Mouse (Mus musculus) lung, embryonic 16.5 days (tissue): ENCODE results near the gene Dpp9. TPM values are rescaled to one million over a fixed set of nuclear protein-coding genes. Genes with fewer than 3 reads are reported as not detected.
A peak's percentile ranks its signal among the peaks of the same experiment; 100 is the strongest.
"Not testable (repeated sequence)": the region's sequence is repeated elsewhere in the genome, so short reads cannot be mapped to it uniquely, and the experiment has no call there.

Experiments
- ATAC-seq: fragments of 200-750 bp; cut with Nextera tagmentation; 2 replicates; pipeline ENCODE4 v1.8.0; 2017; ENCODE audit warnings: low read depth, mild to moderate bottlenecking, moderate library complexity
- H3K27ac ChIP-seq: fragments of 300-500 bp; sonication (generic); 2 replicates; pipeline ENCODE4 v1.5.1; 2014; ENCODE audit warnings: mild to moderate bottlenecking, control low read depth, low read length
- H3K27me3 ChIP-seq: fragments of 300-500 bp; sonication (generic); 2 replicates; pipeline ENCODE4 v1.6.1; 2014; ENCODE audit warnings: low read depth, low read length, mixed read lengths; ENCODE audit not compliant: control insufficient read depth, insufficient read depth
- H3K36me3 ChIP-seq: fragments of 300-500 bp; sonication (generic); 2 replicates; pipeline ENCODE4 v1.6.1; 2014; ENCODE audit warnings: low read length; ENCODE audit not compliant: control insufficient read depth, insufficient read depth
- H3K4me1 ChIP-seq: fragments of 300-500 bp; sonication (generic); replicated peaks from 2 replicates; pipeline ENCODE4 v1.6.1; 2014; ENCODE audit warnings: low read length, mixed read lengths; ENCODE audit not compliant: control insufficient read depth, insufficient read depth
- H3K4me2 ChIP-seq: fragments of 300-500 bp; sonication (generic); 2 replicates; pipeline ENCODE4 v1.6.1; 2014; ENCODE audit warnings: low read depth, low read length, control low read depth
- H3K4me3 ChIP-seq: fragments of 300-500 bp; sonication (generic); 2 replicates; pipeline ENCODE4 v1.5.1; 2014; ENCODE audit warnings: mild to moderate bottlenecking, low read length, control low read depth
- H3K9ac ChIP-seq: fragments of 300-500 bp; sonication (generic); 2 replicates; pipeline ENCODE4 v1.6.1; 2014; ENCODE audit warnings: low read length, control low read depth
- H3K9me3 ChIP-seq: fragments of 300-500 bp; sonication (generic); 2 replicates; pipeline ENCODE4 v1.6.1; 2016; ENCODE audit warnings: low read length; ENCODE audit not compliant: control insufficient read depth
- WGBS: fragments of 180-500 bp; shearing (Covaris S2); extraction: QIAGEN DNeasy Blood & Tissue Kit; methylation state at CpG from one replicate; pipeline ENCODE4 v1.1.7; 2014; 5-methylcytosine and 5-hydroxymethylcytosine counted together
- polyA plus RNA-seq: library from polyadenylated mRNA; unstranded; fragments of >200 nt; fragmentation: Nextera tagmentation; extraction: Ambion mirVana; gene quantifications from 2 replicates; pipeline ENCODE4 v1.2.1, GENCODE M21; 2015

Gene Dpp9
- polyA plus RNA-seq, 1 experiment from 2014 or later = 41.4 TPM

- not testable (repeated sequence) for H3K27me3 ChIP-seq, H3K4me2 ChIP-seq, ATAC-seq, H3K9ac ChIP-seq, H3K27ac ChIP-seq, H3K9me3 ChIP-seq, H3K4me3 ChIP-seq
- 91% methylated on average over 19 of the region's 19 CpGs for WGBS
- H3K36me3 ChIP-seq = peaks cover 22% of the 10 kb centered on the region
- H3K4me1 ChIP-seq = peaks cover 28% of the 10 kb centered on the region
These were observed 39.6 kb upstream of the Dpp9 start for GRCm38 (mm10) chr17:56258269-56258668.

- peaks cover 20% of the 10 kb centered on the region for H3K36me3 ChIP-seq
- no peaks in the 10 kb centered on the region for H3K27me3 ChIP-seq
- ATAC-seq = no peak
- H3K4me1 ChIP-seq = peaks cover 28% of the 10 kb centered on the region
- peak overlapping the region; percentile 75 for H3K4me3 ChIP-seq
- 6% methylated on average over 55 of the region's 58 CpGs for WGBS
- peak overlapping the region; percentile 75 for H3K9ac ChIP-seq
- no peak overlapping the region; the same call in 1 of the 2 replicates for H3K27ac ChIP-seq
- no peaks in the 10 kb centered on the region for H3K9me3 ChIP-seq
- H3K4me2 ChIP-seq = peak overlapping the region; percentile 90
These were observed 38.6 kb upstream of the Dpp9 start for GRCm38 (mm10) chr17:56257181-56257894.

- peaks cover 17% of the 10 kb centered on the region for H3K36me3 ChIP-seq
- WGBS = under 1% methylated on average over 28 of the region's 28 CpGs
- no peaks in the 10 kb centered on the region for H3K9me3 ChIP-seq
- H3K4me2 ChIP-seq = peak within 1 kb of the TSS; percentile 90
- peak; percentile 92 for ATAC-seq
- peak within 1 kb of the TSS; percentile 97 for H3K27ac ChIP-seq
- H3K4me3 ChIP-seq = peak within 1 kb of the TSS; percentile 75
- peaks cover 28% of the 10 kb centered on the region for H3K4me1 ChIP-seq
- H3K27me3 ChIP-seq = no peaks in the 10 kb centered on the region
- H3K9ac ChIP-seq = peak within 1 kb of the TSS; percentile 75
These were observed 37.7 kb upstream of the Dpp9 start, which contains the start of gene Fem1a for GRCm38 (mm10) chr17:56256239-56256881. Fem1a (plus strand) TSS chr17:56256810.

GRCm38 (mm10) chr17:56255863-56256238 lies 37.1 kb upstream of the Dpp9 start:
- under 1% methylated on average over 32 of the region's 32 CpGs for WGBS

GRCm38 (mm10) chr17:56255429-56255828 lies 36.7 kb upstream of the Dpp9 start:
- Histone ChIP-seq H3K4me2 (peak overlapping the region; percentile 43), H3K27ac (peak overlapping the region; percentile 76)

More at GRCm38 (mm10) chr17:56255863-56256238, 37.1 kb upstream of the Dpp9 start:
- H3K36me3 ChIP-seq = peaks cover 15% of the 10 kb centered on the region; the same call in 1 of the 2 replicates
- peaks cover 31% of the 10 kb centered on the region for H3K4me1 ChIP-seq
- peak overlapping the region; percentile 97 for H3K27ac ChIP-seq
- H3K9ac ChIP-seq = peak overlapping the region; percentile 65
- H3K9me3 ChIP-seq = no peaks in the 10 kb centered on the region
- H3K4me3 ChIP-seq = peak overlapping the region; percentile 75
- no peaks in the 10 kb centered on the region for H3K27me3 ChIP-seq
- ATAC-seq = peak; percentile 94
- peak overlapping the region; percentile 90 for H3K4me2 ChIP-seq

GRCm38 (mm10) chr17:56254695-56255094 lies 36.0 kb upstream of the Dpp9 start:
- no peaks in the 10 kb centered on the region for H3K9me3 ChIP-seq
- H3K27me3 ChIP-seq = no peaks in the 10 kb centered on the region
- no peak overlapping the region for H3K9ac ChIP-seq
- no peak for ATAC-seq
- peaks cover 8% of the 10 kb centered on the region; the same call in 1 of the 2 replicates for H3K36me3 ChIP-seq
- peaks cover 30% of the 10 kb centered on the region for H3K4me1 ChIP-seq
- no peak overlapping the region for H3K27ac ChIP-seq
- no peak overlapping the region for H3K4me2 ChIP-seq
- WGBS = 81% methylated on average over 4 of the region's 4 CpGs
- H3K4me3 ChIP-seq = no peak overlapping the region

More at GRCm38 (mm10) chr17:56255429-56255828, 36.7 kb upstream of the Dpp9 start:
- H3K36me3 ChIP-seq = peaks cover 11% of the 10 kb centered on the region; the same call in 1 of the 2 replicates
- no peaks in the 10 kb centered on the region for H3K27me3 ChIP-seq
- peak overlapping the region; percentile 46 for H3K9ac ChIP-seq
- peak overlapping the region; percentile 25; the same call in 1 of the 2 replicates for H3K4me3 ChIP-seq
- 15% methylated on average over 9 of the region's 9 CpGs for WGBS
- no peak for ATAC-seq
- peaks cover 33% of the 10 kb centered on the region for H3K4me1 ChIP-seq
- no peaks in the 10 kb centered on the region for H3K9me3 ChIP-seq

GRCm38 (mm10) chr17:56251136-56251829 lies 32.6 kb upstream of the Dpp9 start:
- peak; percentile 53 for ATAC-seq
- peak overlapping the region; percentile 86 for H3K27ac ChIP-seq
- 23% methylated on average over 6 of the region's 6 CpGs for WGBS
- H3K36me3 ChIP-seq = no peaks in the 10 kb centered on the region
- H3K9ac ChIP-seq = no peak overlapping the region
- H3K4me3 ChIP-seq = no peak overlapping the region
- no peaks in the 10 kb centered on the region for H3K27me3 ChIP-seq
- H3K9me3 ChIP-seq = no peaks in the 10 kb centered on the region
- peak overlapping the region; percentile 40 for H3K4me2 ChIP-seq
- H3K4me1 ChIP-seq = peaks cover 12% of the 10 kb centered on the region

- Histone ChIP-seq H3K27me3 (no peaks in the 10 kb centered on the region; the same call in 1 of the 2 replicates), H3K36me3 (no peaks in the 10 kb centered on the region), H3K4me1 (no peaks in the 10 kb centered on the region), H3K4me3 (no peak overlapping the region), H3K9ac (no peak overlapping the region), H3K4me2 (no peak overlapping the region), H3K9me3 (no peaks in the 10 kb centered on the region), H3K27ac (no peak overlapping the region)
- ATAC-seq = no peak
- WGBS = 52% methylated on average over 7 of the region's 7 CpGs
These were observed 26.9 kb upstream of the Dpp9 start for GRCm38 (mm10) chr17:56245608-56246007.
